Mouse (Mus musculus) ovary, postnatal 36 days (tissue): ENCODE results near the gene Ubfd1.

Source experiments
- DNase-seq: peaks from one replicate; pipeline ENCODE4 v3.0.0; 2022; ENCODE audit warnings: low spot score, mixed read lengths

Gene Ubfd1

GRCm38 (mm10) chr7:122066945-122067516 is at the start of gene Ubfd1, which contains the start of gene Ears2:
Gene Ubfd1 (plus strand): TSS chr7:122067175.
Gene Ears2 (minus strand): TSS chr7:122067263.
- peak; percentile 94 for DNase-seq

GRCm38 (mm10) chr7:122018247-122018646 is 48.7 kb upstream of the Ubfd1 start:
- no peak for DNase-seq

GRCm38 (mm10) chr7:122018978-122019377 is 48.0 kb upstream of the Ubfd1 start:
- DNase-seq = no peak

DNA sequence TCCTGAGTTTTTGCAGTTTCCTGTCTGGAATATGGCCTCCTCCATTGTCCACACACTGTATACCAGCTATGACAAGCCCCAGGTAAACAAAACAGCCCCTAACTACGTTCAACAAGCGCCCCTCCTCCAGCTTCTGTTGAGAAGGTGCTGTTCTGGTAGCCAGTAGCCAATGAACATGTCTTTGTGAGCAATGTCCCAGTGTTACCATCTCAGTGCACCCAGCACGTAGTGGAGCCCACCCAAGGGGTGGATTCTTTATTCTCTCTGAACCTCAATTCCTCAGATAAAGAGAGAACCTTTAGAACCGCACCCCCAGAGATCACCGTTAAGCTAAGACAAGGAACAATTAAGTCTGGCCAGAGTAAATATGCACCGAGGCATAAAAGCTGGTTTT is 46.7 kb upstream of the Ubfd1 start:
- DNase-seq = no peak

DNA sequence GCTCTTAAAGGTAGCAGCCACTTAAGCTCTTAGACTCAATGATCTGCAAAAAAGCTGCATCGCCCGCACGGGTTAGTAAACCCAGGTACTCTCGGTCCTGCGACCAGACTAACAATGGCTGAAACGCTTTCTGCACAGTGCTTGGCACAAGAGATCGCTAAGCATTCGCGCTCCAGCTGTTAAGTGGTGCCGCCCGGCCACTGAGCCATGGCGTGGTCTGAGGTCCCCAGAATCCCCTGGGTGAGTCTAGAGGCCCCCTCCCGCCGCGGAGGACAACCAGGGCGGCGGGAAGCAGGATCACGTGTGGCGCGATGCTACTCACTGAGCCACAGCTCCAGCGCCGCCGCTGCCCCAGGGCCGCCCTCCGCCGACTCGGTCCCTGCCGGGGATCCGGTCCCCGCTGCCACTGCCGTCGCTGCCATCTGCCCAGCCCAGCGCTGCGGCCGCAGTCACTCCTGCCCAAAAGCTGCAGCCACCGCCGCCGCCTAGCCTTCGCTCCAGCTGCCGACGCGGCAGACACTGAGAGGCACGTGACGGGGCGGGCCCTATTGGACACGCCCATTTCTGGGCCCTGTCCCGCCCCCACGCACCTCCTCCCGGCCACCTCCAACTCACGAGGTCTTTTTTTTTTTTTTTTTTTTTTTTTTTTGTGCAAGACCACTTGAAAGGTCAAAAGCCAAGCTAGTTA is 46.2 kb upstream of the Ubfd1 start, which contains the start of gene Gga2:
Gene Gga2 (minus strand): TSS at position 556 of the 688 bp plus-strand sequence.
- peak; percentile 89 for DNase-seq

DNA sequence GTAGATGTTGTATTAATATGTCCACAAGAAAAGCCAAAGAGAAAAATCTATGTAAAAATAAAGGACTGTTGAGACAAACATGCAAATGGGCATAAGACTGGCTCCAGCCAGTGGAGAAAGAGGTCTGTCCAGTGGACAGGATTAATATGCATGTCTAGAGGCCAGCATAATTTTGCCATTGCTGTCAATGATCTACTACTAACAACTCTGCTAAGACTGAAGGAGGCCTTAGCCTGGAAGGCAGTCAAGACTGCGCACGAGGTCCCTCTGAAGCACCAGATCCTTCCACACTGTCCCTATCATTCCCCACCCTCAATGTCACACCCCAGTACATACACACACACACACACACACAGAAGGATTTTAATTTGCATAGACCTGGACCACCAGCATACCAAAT is 44.8 kb upstream of the Ubfd1 start:
- no peak for DNase-seq

GRCm38 (mm10) chr7:122033371-122033770 is 33.6 kb upstream of the Ubfd1 start:
- no peak for DNase-seq

DNA sequence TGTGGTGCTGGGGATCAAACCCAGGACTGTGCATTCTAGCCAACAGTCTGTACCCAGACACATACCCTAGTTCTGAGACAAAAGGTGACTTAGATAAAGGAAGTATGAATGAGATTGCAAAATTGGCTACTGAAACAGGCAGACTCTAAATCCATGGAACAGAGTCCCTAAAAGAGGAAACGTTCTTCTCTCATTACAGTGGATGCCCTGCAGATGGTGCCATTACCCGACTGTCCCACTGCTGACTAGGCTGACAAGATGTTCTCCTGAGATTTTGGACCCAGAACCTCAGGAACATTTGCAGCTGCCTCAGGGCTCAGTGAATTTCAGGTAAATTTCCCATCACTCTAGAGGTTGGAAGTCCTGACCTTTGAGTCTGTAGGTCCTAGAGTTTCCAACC is 32.6 kb upstream of the Ubfd1 start:
- no peak for DNase-seq

DNA sequence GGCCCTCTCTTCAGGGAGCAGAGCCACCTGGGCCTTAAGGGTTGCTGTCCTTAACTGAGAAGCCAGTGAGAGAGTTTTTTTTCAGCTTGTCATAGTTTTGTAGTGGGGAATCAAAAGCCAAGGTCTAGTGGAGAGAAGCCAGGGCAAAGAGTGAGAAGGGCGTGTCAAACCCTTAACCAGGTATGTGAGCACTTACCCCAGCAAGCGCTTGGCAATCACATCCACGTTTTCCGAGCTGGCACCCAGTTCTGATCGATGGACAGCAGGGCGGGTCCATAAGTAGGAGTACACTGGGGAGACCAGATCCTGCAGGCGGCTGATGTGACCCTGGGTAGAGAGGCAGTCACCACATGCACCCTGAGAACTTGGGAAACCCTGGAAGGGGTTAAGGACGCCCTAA is 22.9 kb upstream of the Ubfd1 start:
- DNase-seq = no peak

DNA sequence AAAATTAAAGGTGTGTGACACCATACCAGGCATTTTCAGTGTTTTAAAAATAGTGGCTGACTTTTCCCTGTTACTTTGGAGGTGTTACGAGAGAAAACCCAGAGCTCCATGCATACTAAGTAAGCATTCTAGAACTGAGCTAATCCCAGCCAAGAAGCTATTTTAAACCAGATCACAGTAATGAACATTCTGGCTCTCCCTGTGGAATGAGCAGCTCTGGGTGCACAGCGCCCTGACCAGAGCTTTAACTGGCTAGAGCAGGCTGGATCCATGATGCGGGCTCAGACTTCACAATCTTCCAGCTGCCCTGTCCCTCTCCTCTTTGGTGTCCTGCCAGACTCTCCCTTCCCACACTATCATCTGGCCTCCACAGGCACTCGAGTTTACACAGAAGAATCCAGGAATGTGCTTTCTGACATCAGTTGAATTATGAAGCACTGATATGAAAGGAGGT is 21.8 kb upstream of the Ubfd1 start:
- peak; percentile 48 for DNase-seq

DNA sequence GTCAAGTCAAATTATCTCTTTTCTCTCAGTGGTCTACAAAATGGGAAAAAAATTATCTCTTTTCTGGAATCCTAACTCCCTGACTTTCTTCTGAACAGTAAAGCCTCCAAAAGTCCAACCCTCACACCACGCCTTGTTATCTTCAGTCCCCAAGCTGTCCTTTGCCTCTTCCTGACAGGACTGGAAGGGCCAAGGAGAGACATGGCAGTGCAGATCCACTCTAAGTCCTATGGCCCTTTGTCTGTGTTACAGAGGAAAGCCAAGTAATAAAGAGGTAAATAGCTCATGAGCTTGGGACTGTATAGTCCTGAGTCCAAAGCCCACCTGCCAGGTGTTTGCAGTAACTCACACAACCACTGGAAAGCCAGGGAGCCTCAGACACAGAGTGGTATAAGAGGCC is 21.3 kb upstream of the Ubfd1 start:
- DNase-seq = no peak

- no peak for DNase-seq
Measured at GRCm38 (mm10) chr7:122046813-122047212, 20.2 kb upstream of the Ubfd1 start.

GRCm38 (mm10) chr7:122048191-122048590 is 18.8 kb upstream of the Ubfd1 start:
- no peak for DNase-seq

DNA sequence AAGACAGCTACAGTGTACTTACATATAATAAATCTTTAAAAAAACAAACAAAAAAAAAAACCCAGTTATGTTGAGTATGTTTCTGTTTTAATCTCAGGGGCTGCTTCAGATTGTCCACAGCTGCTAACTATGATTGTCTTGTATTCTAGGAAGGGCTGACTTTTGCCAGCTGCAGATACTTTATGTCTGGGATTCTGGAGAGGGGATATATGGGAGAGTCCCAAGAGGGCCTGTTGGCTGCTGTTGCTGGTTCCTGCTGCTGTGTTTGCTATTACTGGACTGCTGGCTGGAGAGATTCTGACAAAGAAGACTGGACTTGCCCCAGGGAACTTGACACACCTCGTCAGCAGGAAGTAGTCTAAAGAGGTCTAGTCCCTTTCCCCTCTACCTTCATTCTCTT is 16.1 kb upstream of the Ubfd1 start:
- no peak for DNase-seq

GRCm38 (mm10) chr7:122056633-122057032 is 10.3 kb upstream of the Ubfd1 start:
- no peak for DNase-seq

DNA sequence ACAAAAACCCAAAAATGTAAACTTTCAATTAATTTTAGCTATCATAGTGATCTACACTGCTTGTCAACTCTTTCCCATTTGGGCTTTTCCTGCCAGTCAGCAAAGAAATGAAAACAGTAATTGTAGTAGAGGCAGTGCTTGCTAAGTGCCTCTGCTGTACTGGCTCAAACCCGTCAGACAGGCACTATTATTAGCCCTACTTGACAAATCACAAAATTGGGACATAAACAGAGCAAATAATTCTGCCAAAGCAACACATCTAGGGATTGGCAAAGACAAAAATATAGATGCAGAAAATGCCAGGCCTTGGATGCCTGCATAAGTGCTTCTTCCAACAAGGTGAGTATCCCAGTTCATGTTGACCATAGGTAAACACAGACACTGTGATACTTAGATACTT is 1.3 kb upstream of the Ubfd1 start:
- no peak for DNase-seq

DNA sequence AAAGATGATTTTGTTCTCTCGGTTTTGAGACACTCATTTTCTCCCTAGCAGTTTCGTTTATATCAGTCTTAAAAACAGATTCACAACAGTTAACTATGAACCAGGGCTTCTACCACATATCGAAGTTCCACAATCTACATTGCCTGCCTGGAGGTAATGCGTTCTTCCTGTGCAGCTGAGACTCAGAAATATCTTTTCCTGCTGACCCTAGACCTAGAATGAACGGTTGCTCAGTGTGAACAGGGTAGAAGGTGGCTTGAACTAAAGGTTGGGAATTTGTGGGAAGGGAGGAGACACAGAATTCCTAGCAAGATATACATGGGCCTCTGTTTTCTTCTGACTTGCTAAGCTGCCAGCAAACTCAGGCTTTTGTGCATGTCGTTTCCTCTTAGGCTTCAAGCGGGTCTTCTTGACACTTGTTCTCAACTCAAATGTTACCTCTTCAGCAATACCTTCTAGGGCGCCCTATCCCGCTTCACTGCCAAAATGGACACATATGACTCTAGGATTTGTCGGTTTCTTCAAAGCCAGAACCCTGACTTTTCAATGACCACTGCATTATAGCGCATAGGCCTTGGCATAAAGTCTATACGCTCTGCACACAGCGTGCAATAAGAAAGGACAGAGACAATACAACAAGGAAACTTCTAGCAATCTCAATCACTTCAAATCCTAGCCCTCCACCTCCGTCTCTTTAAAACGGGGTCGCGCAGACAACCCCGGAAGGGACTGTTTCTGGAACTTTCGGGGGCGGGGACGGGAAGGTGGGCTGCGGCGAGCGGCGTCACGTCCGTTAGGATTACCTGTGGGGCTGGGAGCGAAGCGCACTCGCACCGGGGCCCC is 652 bp upstream of the Ubfd1 start:
- no peak for DNase-seq

DNA sequence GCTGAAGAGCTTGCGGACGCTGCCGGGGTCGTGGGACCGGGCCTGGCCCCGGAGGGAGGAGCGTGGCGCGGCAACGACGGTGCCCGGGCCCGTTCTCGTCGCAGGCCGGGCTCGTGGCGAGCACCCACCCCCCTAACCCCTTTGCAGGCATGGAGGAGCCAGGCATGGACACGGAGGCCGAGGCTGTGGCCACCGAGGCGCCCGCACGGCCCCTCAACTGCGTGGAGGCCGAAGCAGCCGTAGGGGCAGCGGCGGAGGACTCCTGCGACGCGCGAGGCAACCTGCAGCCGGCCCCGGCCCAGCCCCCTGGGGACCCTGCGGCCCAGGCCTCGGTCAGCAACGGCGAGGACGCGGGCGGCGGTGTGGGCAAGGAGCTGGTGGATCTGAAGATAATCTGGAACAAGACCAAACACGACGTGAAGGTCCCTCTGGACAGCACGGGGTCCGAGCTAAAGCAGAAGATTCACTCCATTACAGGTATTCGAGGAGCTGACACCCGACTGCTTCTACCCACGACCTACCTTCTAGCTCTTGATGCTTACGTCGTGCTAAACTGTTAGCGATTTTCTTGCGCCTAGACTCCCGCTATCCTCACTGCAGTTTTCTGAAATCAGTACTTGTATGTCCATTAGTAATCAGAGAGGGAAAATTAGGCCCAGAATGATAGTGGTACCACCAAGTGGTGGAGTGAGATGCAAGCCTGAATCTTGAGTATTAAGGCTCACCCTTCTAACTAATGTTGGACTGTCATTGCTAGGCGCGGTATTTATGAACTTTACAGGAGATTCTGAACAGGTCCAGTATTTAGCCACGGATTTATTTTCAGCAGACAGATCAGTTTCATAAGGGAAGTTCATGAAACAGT is 774 bp downstream of the Ubfd1 start:
- no peak for DNase-seq

GRCm38 (mm10) chr7:122074374-122074773 is 7.4 kb downstream of the Ubfd1 start:
- no peak for DNase-seq

GRCm38 (mm10) chr7:122079798-122080554 is 13.0 kb downstream of the Ubfd1 start:
- no peak for DNase-seq

DNA sequence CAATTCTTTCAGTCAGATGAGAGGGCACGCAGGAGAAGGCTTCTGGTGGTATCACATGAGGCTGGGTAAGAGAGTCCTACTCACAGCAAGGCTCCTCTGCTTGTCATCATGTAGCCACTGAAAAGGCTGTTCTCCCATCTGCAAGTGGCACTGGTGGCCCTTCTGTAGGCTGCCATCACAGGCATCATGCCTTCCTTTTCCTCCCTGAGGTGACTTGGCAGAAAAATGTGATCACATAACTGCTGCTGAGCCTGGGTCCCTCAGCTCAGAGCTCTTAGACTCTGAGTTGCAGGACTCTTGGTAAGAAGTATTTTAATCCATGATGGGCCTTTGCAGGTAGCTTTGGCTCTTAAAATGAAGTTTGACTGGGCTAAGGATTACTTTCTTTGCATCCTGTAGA is 14.1 kb downstream of the Ubfd1 start:
- DNase-seq = no peak
